Mouse (Mus musculus) heart, postnatal 0 days (tissue): ENCODE measurements at regions not wholly inside any gene's neighbourhood (a gene's known extent, or its start where the extent isn't known, plus 50 kb on each side); places are given as distances from the start of the nearest gene placed in this dataset.

Experiments used
- ATAC-seq: fragments of 200-750 bp; cut with Nextera tagmentation; 2 replicates; pipeline ENCODE4 v1.8.0; 2017; ENCODE audit warnings: low read depth, moderate number of reproducible peaks, moderate library complexity; ENCODE audit not compliant: insufficient read depth
- DNase-seq: peaks from one replicate; pipeline ENCODE4 v3.0.0-alpha.2; 2016; ENCODE audit warnings: low spot score
- H3K27ac ChIP-seq: fragments of 300-500 bp; sonication (generic); 2 replicates; pipeline ENCODE4 v1.5.1; 2014; ENCODE audit warnings: low read depth, mild to moderate bottlenecking
- H3K27me3 ChIP-seq: fragments of 300-500 bp; sonication (generic); 2 replicates; pipeline ENCODE4 v1.6.1; 2014; ENCODE audit warnings: low read length, mixed read lengths; ENCODE audit not compliant: control insufficient read depth, insufficient read depth
- H3K36me3 ChIP-seq: fragments of 300-500 bp; sonication (generic); replicated peaks from 2 replicates; pipeline ENCODE4 v1.6.1; 2014; ENCODE audit warnings: low read length, mixed read lengths; ENCODE audit not compliant: control insufficient read depth, insufficient read depth
- H3K4me1 ChIP-seq: fragments of 300-500 bp; sonication (generic); 2 replicates; pipeline ENCODE4 v1.6.1; 2014; ENCODE audit warnings: antibody characterized with exemption; ENCODE audit not compliant: control insufficient read depth, insufficient read depth
- H3K4me2 ChIP-seq: fragments of 300-500 bp; sonication (generic); 2 replicates; pipeline ENCODE4 v1.6.1; 2014; ENCODE audit warnings: low read depth, mild to moderate bottlenecking, low read length, moderate library complexity
- H3K4me3 ChIP-seq: fragments of 300-500 bp; sonication (generic); 2 replicates; pipeline ENCODE4 v1.5.1; 2014; ENCODE audit warnings: low read depth, low read length
- H3K9ac ChIP-seq: fragments of 300-500 bp; sonication (generic); replicated peaks from 2 replicates; pipeline ENCODE4 v1.6.1; 2014; ENCODE audit warnings: low read depth, low read length, mixed read lengths
- H3K9me3 ChIP-seq: fragments of 300-500 bp; sonication (generic); replicated peaks from 2 replicates; pipeline ENCODE4 v1.6.1; 2016; ENCODE audit warnings: low read length; ENCODE audit not compliant: control insufficient read depth
- CTCF ChIP-seq: IDR thresholded peaks from 2 replicates; pipeline ENCODE4 v1.5.1; 2016; ENCODE audit warnings: antibody characterized with exemption, control low read depth, low read depth
- EP300 ChIP-seq: IDR thresholded peaks from 2 replicates; pipeline ENCODE4 v1.6.1; 2016; ENCODE audit warnings: antibody characterized with exemption, low read depth
- WGBS: fragments of 180-500 bp; shearing (Covaris S2); extraction: QIAGEN DNeasy Blood & Tissue Kit; methylation state at CpG from one replicate; pipeline ENCODE4 v1.1.7; 2014; 5-methylcytosine and 5-hydroxymethylcytosine counted together

- ATAC-seq (no peak), DNase-seq (no peak)
- H3K27ac ChIP-seq: no peak overlapping the region
- no peak for TF ChIP-seq EP300
- no peak for TF ChIP-seq CTCF
- H3K4me1 ChIP-seq: peaks cover 55% of the 10 kb centered on the region
- WGBS: 81% methylated on average over 4 of the region's 4 CpGs
- no peaks in the 10 kb centered on the region for H3K9me3 ChIP-seq
- no peak overlapping the region for H3K4me3 ChIP-seq
- H3K4me2 ChIP-seq: no peak overlapping the region
- H3K36me3 ChIP-seq: no peaks in the 10 kb centered on the region
- H3K9ac ChIP-seq: no peak overlapping the region
- no peaks in the 10 kb centered on the region for H3K27me3 ChIP-seq
Observed at GRCm38 (mm10) chr19:36674946-36675345, 61.5 kb downstream of the Ppp1r3c start.

- Histone ChIP-seq H3K4me3 (no peak overlapping the region), H3K36me3 (no peaks in the 10 kb centered on the region), H3K9ac (no peak overlapping the region), H3K27ac (peak overlapping the region; percentile 85), H3K4me2 (no peak overlapping the region), H3K9me3 (no peaks in the 10 kb centered on the region), H3K27me3 (no peaks in the 10 kb centered on the region), H3K4me1 (peaks cover 62% of the 10 kb centered on the region)
- no peak for TF ChIP-seq CTCF
- no peak for TF ChIP-seq EP300
- ATAC-seq: peak; percentile 37; the same call in 1 of the 2 replicates
- DNase-seq: no peak
- WGBS: 39% methylated on average over 7 of the region's 7 CpGs
Observed at GRCm38 (mm10) chr19:36670813-36671212, 65.6 kb downstream of the Ppp1r3c start.
